Mouse (Mus musculus) brain, embryonic 14.5 days (tissue): ENCODE results near the gene Prickle1.

Source experiments
- CTCF ChIP-seq: fragments of 200-500 bp; IDR thresholded peaks from 2 replicates; pipeline ENCODE4 v1.5.1; 2012; ENCODE audit warnings: inconsistent platforms, mild to moderate bottlenecking, moderate library complexity, borderline replicate concordance; ENCODE audit not compliant: insufficient read depth, insufficient read length; ENCODE audit errors: extremely low read depth
- POLR2A ChIP-seq: fragments of 200-500 bp; IDR thresholded peaks from 2 replicates; pipeline ENCODE4 v1.6.1; 2012; ENCODE audit warnings: mild to moderate bottlenecking, inconsistent platforms, borderline replicate concordance; ENCODE audit not compliant: poor library complexity, insufficient read depth, insufficient read length, severe bottlenecking; ENCODE audit errors: extremely low read depth

- TF ChIP-seq POLR2A (no peak), CTCF (no peak)
Observed at GRCm38 (mm10) chr15:93486066-93486465, 109.6 kb downstream of the Prickle1 start.
